Mouse (Mus musculus): ENCODE results near the gene 1110017D15Rik. TPM values are rescaled to one million over a fixed set of nuclear protein-coding genes. Genes with fewer than 3 reads are reported as not detected.
"Not testable (repeated sequence)": the region's sequence is repeated elsewhere in the genome, so short reads cannot be mapped to it uniquely, and the experiment has no call there.

Gene 1110017D15Rik
- total RNA-seq, 2 experiments from 2014 or later: not detected

GRCm38 (mm10) chr4:41479456-41479804 is 37.7 kb downstream of the 1110017D15Rik start:
- peak; percentile 50 for DNase-seq

GRCm38 (mm10) chr4:41478751-41479455 is 38.2 kb downstream of the 1110017D15Rik start:
- no peak for DNase-seq

- no peak for DNase-seq
These were observed 39.4 kb downstream of the 1110017D15Rik start for GRCm38 (mm10) chr4:41477648-41478160.

- DNase-seq: no peak
These were observed 45.8 kb downstream of the 1110017D15Rik start for GRCm38 (mm10) chr4:41471384-41471689.

- peak; percentile 33 for DNase-seq
These were observed 46.3 kb downstream of the 1110017D15Rik start for GRCm38 (mm10) chr4:41470684-41471383.

GRCm38 (mm10) chr4:41470051-41470683 is 47.0 kb downstream of the 1110017D15Rik start:
- DNase-seq: no peak

GRCm38 (mm10) chr4:41469199-41469598 is 47.9 kb downstream of the 1110017D15Rik start:
- DNase-seq: no peak

- DNase-seq: peak; percentile 78
These were observed 48.6 kb downstream of the 1110017D15Rik start for GRCm38 (mm10) chr4:41468396-41469080.

GRCm38 (mm10) chr4:41465287-41465665 is 51.9 kb downstream of the 1110017D15Rik start:
- no peak for DNase-seq

- DNase-seq: peak; percentile 97
These were observed 52.5 kb downstream of the 1110017D15Rik start, which contains the start of the genes Kif24 and Nudt2 for GRCm38 (mm10) chr4:41464345-41465286. Kif24 (minus strand) TSS chr4:41464887. Nudt2 (plus strand) TSS chr4:41465151.

- DNase-seq: not testable (repeated sequence)
These were observed 53.9 kb downstream of the 1110017D15Rik start for GRCm38 (mm10) chr4:41463051-41463738.

GRCm38 (mm10) chr4:41460690-41461089 is 56.4 kb downstream of the 1110017D15Rik start:
- DNase-seq: no peak

Other genes starting within 250 kb of the 1110017D15Rik start
- gene Ubap2, start 242.2 kb downstream of the 1110017D15Rik start, total RNA-seq (2021): 10 to 100 TPM; 79.9 to 89.9 TPM
- 10 to 100 TPM; 38.5 to 46.0 TPM for gene Dcaf12, start 202.4 kb downstream of the 1110017D15Rik start, total RNA-seq (2021)
- gene Ubap1, start 168.3 kb downstream of the 1110017D15Rik start, total RNA-seq (2021): 10 to 100 TPM; 35.1 to 38.4 TPM
- 1 to 10 TPM; 4.4 to 4.6 TPM for gene Kif24, start 52.4 kb downstream of the 1110017D15Rik start, total RNA-seq (2021)
- 10 to 100 TPM; 26.9 to 27.0 TPM for gene Nudt2, start 52.2 kb downstream of the 1110017D15Rik start, total RNA-seq (2021)
- 10 to 100 TPM in 1 of 2 experiments, 1 to 10 TPM in 1; 9.2 to 10.7 TPM for gene AI464131, start 14.3 kb downstream of the 1110017D15Rik start, total RNA-seq (2021)
- 10 to 100 TPM; 15.3 to 15.5 TPM for gene Fam219a, start 52.2 kb upstream of the 1110017D15Rik start, total RNA-seq (2021)
- gene Dnaic1, start 52.4 kb upstream of the 1110017D15Rik start, total RNA-seq (2021): 1 to 10 TPM; 1.3 to 1.7 TPM
- gene Enho, start 123.0 kb upstream of the 1110017D15Rik start, total RNA-seq (2021): 1 to 10 TPM; 5.5 to 5.8 TPM
- 1 to 10 TPM; 3.9 to 4.0 TPM for gene Cntfr, start 179.8 kb upstream of the 1110017D15Rik start, total RNA-seq (2021)
- 10 to 100 TPM; 50.0 to 53.5 TPM for gene Il11ra1, start 182.7 kb upstream of the 1110017D15Rik start, total RNA-seq (2021)
- gene Rpp25l, start 196.2 kb upstream of the 1110017D15Rik start, total RNA-seq (2021): 10 to 100 TPM; 27.8 to 28.6 TPM
- 10 to 100 TPM; 77.5 to 86.9 TPM for gene Dctn3, start 205.8 kb upstream of the 1110017D15Rik start, total RNA-seq (2021)
- not detected for gene Arid3c, start 213.8 kb upstream of the 1110017D15Rik start, total RNA-seq (2021)
- gene Galt, start 237.9 kb upstream of the 1110017D15Rik start, total RNA-seq (2021): 10 to 100 TPM; 53.4 to 58.8 TPM
- 10 to 100 TPM; 26.8 to 28.9 TPM for gene Sigmar1, start 238.8 kb upstream of the 1110017D15Rik start, total RNA-seq (2021)

Measured in heart, postnatal 4 days (tissue).